Mouse (Mus musculus) thymus, postnatal 0 days (tissue): ENCODE measurements around the gene Olfr339. TPM values are rescaled to one million over a fixed set of nuclear protein-coding genes. Genes with fewer than 3 reads are reported as not detected.
"Not testable (repeated sequence)": the region's sequence is repeated elsewhere in the genome, so short reads cannot be mapped to it uniquely, and the experiment has no call there.

Source experiments
- DNase-seq: peaks from one replicate; pipeline ENCODE4 v3.0.0-alpha.2; 2015; ENCODE audit warnings: low spot score
- polyA plus RNA-seq: library from polyadenylated mRNA; unstranded; fragments of >200 nt; fragmentation: Nextera tagmentation; extraction: Ambion mirVana; gene quantifications from 2 replicates; pipeline ENCODE4 v1.2.1, GENCODE M21; 2015

The Olfr339 gene
- polyA plus RNA-seq = not detected in 2 replicates

GRCm38 (mm10) chr2:36418647-36419046 lies at the start of gene Olfr339:
Gene Olfr339, plus strand, starts transcription at chr2:36418947.
- DNase-seq = no peak

DNA sequence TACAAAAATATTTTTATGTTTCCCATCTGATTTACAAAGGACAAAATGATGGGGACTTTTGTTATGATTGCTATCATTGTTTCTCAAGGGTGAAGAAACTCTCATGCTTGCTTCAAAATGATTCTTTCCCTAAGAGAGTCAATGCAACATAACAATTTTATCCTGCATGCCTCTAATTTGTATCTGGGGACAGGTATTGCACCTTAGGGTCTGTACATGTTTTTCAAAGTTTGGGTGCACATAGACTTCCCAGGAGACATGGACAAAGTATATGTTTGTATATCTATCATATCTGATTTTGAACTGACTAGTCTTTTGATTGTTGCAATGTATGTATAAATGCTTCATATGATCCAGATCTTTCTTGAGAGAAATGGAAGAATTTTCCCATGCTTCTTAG lies 45.5 kb upstream of the Olfr339 start, which contains the start of gene Olfr338:
Gene Olfr338, plus strand, starts transcription at position 301 of the 400 bp plus-strand sequence.
- no peak for DNase-seq

DNA sequence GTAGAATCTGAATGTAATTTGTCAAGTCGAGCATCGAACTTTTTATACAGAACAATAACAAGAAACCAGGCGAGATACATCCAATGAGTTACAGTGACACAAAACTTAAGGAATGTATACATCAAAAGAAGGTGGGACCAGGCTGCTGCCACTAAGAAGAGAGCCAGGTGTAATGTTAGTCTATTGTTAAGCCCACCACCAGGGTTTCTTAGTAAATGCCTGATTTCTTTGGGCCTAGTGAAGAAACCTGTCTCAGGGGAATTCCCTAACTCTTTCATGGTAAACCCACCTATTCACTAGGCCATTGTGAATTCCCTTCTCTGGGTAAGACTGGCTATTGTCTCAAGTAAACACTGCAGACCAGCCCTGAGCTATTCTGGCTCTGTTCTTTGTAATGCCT lies 3.6 kb upstream of the Olfr339 start:
- not testable (repeated sequence) for DNase-seq

DNA sequence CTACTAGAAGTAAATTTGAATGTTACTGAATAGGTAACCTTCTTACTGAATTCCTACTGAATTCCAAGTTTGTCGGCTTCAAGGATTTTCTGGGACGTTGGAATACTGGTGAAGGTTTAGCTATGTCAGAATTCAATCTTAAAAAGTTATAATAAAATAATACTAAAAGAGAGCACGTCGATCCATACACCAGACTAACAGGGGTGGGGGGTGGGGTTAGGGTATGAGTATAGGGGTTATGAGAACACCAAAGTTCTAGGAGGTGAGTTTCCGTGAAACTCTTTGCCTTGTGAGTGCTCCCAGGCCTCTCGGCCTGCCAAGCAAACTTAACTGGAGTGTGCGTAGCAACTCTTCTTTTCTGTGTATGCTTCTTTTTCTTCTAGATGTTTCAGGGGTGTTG lies 3.2 kb upstream of the Olfr339 start:
- DNase-seq = not testable (repeated sequence)

DNA sequence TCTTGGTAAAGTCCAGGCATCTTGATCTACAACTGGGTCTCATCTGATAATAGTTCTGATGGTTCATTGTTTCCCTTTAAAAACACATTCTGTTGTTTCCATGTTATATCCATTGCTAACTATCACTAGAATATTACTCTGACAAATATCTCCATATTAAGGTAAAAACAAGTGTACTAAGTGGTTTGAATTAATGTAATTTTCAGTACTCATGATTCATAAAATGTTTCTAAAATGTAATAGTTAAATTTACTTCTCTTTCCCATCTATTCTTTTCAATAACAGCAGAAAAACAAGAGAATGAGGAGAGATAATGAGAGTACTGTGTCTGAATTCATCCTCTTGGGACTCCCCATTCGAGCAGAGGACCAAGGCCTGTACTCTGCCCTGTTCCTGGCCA lies 33.5 kb downstream of the Olfr339 start, which contains the start of gene Olfr340:
Gene Olfr340, plus strand, starts transcription at position 301 of the 400 bp plus-strand sequence.
- no peak for DNase-seq

GRCm38 (mm10) chr2:36473634-36474033 lies 54.9 kb downstream of the Olfr339 start:
- DNase-seq = no peak

Other genes with a start within 250 kb of the Olfr339 start
- 9.4 and 9.6 TPM in 2 replicates for gene Ptgs1, start 188.5 kb upstream of the Olfr339 start, polyA plus RNA-seq
- gene Olfr338, start 45.4 kb upstream of the Olfr339 start, polyA plus RNA-seq = not detected in 2 replicates
- gene Olfr340, start 33.6 kb downstream of the Olfr339 start, polyA plus RNA-seq = not detected in 2 replicates
- not detected in 2 replicates for gene Olfr341, start 63.5 kb downstream of the Olfr339 start, polyA plus RNA-seq
- not detected in 2 replicates for gene Olfr342, start 106.1 kb downstream of the Olfr339 start, polyA plus RNA-seq
- gene Olfr344, start 147.7 kb downstream of the Olfr339 start, polyA plus RNA-seq = not detected in 2 replicates
- not detected in 2 replicates for gene Olfr345, start 221.1 kb downstream of the Olfr339 start, polyA plus RNA-seq